Mouse (Mus musculus) small intestine, adult 2 months (tissue): Measurements from ENCODE around the gene Akap13.

Experiments used
- CTCF ChIP-seq: fragments of 200-500 bp; IDR thresholded peaks from 2 replicates; pipeline ENCODE4 v1.5.1; 2012; ENCODE audit warnings: low read depth, mild to moderate bottlenecking, control low read depth, inconsistent platforms, low read length, moderate library complexity, mixed read lengths; ENCODE audit not compliant: insufficient replicate concordance, insufficient read length; ENCODE audit errors: extremely low read depth
- POLR2A ChIP-seq: fragments of 200-500 bp; IDR thresholded peaks from 2 replicates; pipeline ENCODE4 v1.6.1; 2012; ENCODE audit warnings: low read depth, mild to moderate bottlenecking, control low read depth, inconsistent platforms, low read length, moderate library complexity

- no peak for TF ChIP-seq CTCF
- no peak for TF ChIP-seq POLR2A
Observed at GRCm38 (mm10) chr7:75786812-75787211, 331.5 kb downstream of the Akap13 start.
